Mouse (Mus musculus): ENCODE measurements around the gene Gm21974.
"Not testable (repeated sequence)": the region's sequence is repeated elsewhere in the genome, so short reads cannot be mapped to it uniquely, and the experiment has no call there.

Gene Gm21974
- long read RNA-seq, experiment 1, partial matches to known transcripts, result 0 of 5 reads
- long read RNA-seq, experiment 1, other reads (novel, unspliced or antisense), result 5 of 5 reads
- long read RNA-seq, experiment 2, partial matches to known transcripts, result 0 of 2 reads
- long read RNA-seq, experiment 2, other reads (novel, unspliced or antisense), result 2 of 2 reads

- intact Hi-C loops (cut with DNase I), result no loop called here
Measured at GRCm38 (mm10) chr7:127895442-127895841, at the start of gene Gm21974, which contains the start of gene Vkorc1. Gene Gm21974 (minus strand): TSS chr7:127895454. Gene Vkorc1 (minus strand): TSS chr7:127895617.

GRCm38 (mm10) chr7:127944614-127945013 is 49.4 kb upstream of the Gm21974 start:
- intact Hi-C loops (cut with DNase I), result no loop called here

GRCm38 (mm10) chr7:127942097-127942496 is 46.8 kb upstream of the Gm21974 start:
- intact Hi-C loops (cut with DNase I), result not testable (repeated sequence)

GRCm38 (mm10) chr7:127936216-127936884 is 41.1 kb upstream of the Gm21974 start:
- intact Hi-C loops (cut with DNase I), result no loop called here

GRCm38 (mm10) chr7:127935748-127936159 is 40.5 kb upstream of the Gm21974 start:
- intact Hi-C loops (cut with DNase I), result no loop called here

- intact Hi-C loops (cut with DNase I), result no loop called here
Measured at GRCm38 (mm10) chr7:127935028-127935722, 39.9 kb upstream of the Gm21974 start.

- intact Hi-C loops (cut with DNase I), result no loop called here
Measured at GRCm38 (mm10) chr7:127934075-127934474, 38.8 kb upstream of the Gm21974 start.

GRCm38 (mm10) chr7:127932273-127933031 is 37.2 kb upstream of the Gm21974 start:
- intact Hi-C loops (cut with DNase I), result no loop called here

GRCm38 (mm10) chr7:127931351-127932135 is 36.3 kb upstream of the Gm21974 start:
- intact Hi-C loops (cut with DNase I), result no loop called here

GRCm38 (mm10) chr7:127930636-127931035 is 35.4 kb upstream of the Gm21974 start:
- intact Hi-C loops (cut with DNase I), result no loop called here

- intact Hi-C loops (cut with DNase I), result no loop called here
Measured at GRCm38 (mm10) chr7:127929923-127930322, 34.7 kb upstream of the Gm21974 start, which contains the start of gene Prss8. Gene Prss8 (minus strand): TSS chr7:127930104.

- intact Hi-C loops (cut with DNase I), result no loop called here
Measured at GRCm38 (mm10) chr7:127928596-127928995, 33.3 kb upstream of the Gm21974 start.

- intact Hi-C loops (cut with DNase I), result no loop called here
Measured at GRCm38 (mm10) chr7:127927726-127928125, 32.5 kb upstream of the Gm21974 start.

GRCm38 (mm10) chr7:127926846-127927245 is 31.6 kb upstream of the Gm21974 start:
- intact Hi-C loops (cut with DNase I), result no loop called here

GRCm38 (mm10) chr7:127926066-127926465 is 30.8 kb upstream of the Gm21974 start:
- intact Hi-C loops (cut with DNase I), result no loop called here

- intact Hi-C loops (cut with DNase I), result no loop called here
Measured at GRCm38 (mm10) chr7:127925252-127925651, 30.0 kb upstream of the Gm21974 start.

GRCm38 (mm10) chr7:127923714-127924113 is 28.5 kb upstream of the Gm21974 start:
- intact Hi-C loops (cut with DNase I), result no loop called here

GRCm38 (mm10) chr7:127922451-127923275 is 27.4 kb upstream of the Gm21974 start:
- intact Hi-C loops (cut with DNase I), result no loop called here

- intact Hi-C loops (cut with DNase I), result no loop called here
Measured at GRCm38 (mm10) chr7:127921516-127921915, 26.3 kb upstream of the Gm21974 start.

- intact Hi-C loops (cut with DNase I), result no loop called here
Measured at GRCm38 (mm10) chr7:127919290-127919689, 24.0 kb upstream of the Gm21974 start.

Data from adrenal gland (tissue).